In the genomic region with DNA sequence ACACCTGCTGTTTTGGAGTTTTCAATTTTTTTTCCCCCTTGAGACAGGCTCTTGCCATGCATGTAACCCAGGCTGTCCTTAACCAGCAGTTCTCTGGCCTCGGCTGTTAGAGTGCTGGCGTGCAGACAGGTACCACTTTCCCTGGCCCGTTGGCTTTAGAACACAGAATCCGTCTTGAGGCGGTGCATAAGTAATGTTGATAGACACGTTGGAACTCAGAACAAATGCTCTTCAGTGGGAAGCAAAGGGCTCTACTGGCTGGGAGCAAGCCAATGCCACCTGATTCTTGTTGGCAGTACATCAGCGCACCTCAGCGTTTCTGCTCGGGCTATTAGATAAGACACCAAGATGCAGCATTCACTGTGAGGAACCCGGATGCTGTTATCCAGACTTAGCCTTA, we compare ENCODE assay signal across 19 mouse cellular contexts. TPM values are rescaled to one million over a fixed set of nuclear protein-coding genes. Genes with fewer than 3 reads are reported as not detected.
DNase-seq lines count a peak whose midpoint lies in the region; ATAC-seq and TF ChIP-seq lines count a peak whose summit lies in the region.
"Had no signal": no experiment of that assay in that cellular context is flagged by ENCODE, and none has a peak within 500 bp of the region (broad histone marks: within the 10 kb centered on the region; RNA-seq: fewer than 3 reads in every experiment).

No protein-coding gene starts in this region.

- peaks cover 5% of the 10 kb centered on the region for H3K36me3 ChIP-seq in midbrain, embryonic 11.5 days (ENCODE audit: control insufficient read depth, insufficient read depth, low read length)
- H3K36me3 ChIP-seq in midbrain, embryonic 16.5 days (ENCODE audit: control insufficient read depth, insufficient read depth, low read length) = peaks cover 35% of the 10 kb centered on the region
- H3K36me3 ChIP-seq in liver, embryonic 11.5 days (ENCODE audit: control insufficient read depth, insufficient read depth, low read length) = peaks cover 17% of the 10 kb centered on the region

- no peak for ATAC-seq in midbrain, embryonic 11.5 days (ENCODE audit: low FRiP score)
- ATAC-seq in midbrain, embryonic 16.5 days = no peak
- no peak for ATAC-seq in liver, embryonic 11.5 days (replicated peaks; ENCODE audit: low FRiP score)

- no peak for TF ChIP-seq POLR2A in lung, adult 2 months (IDR thresholded peaks at IDR 0.05; ENCODE audit: borderline replicate concordance, extremely low read depth, low read depth, low read length)

- H3K9me3 ChIP-seq in midbrain, embryonic 11.5 days (ENCODE audit: control insufficient read depth, low read length) = no peaks in the 10 kb centered on the region
- H3K9me3 ChIP-seq in midbrain, embryonic 16.5 days (replicated peaks; ENCODE audit: control insufficient read depth, low read length, poor library complexity, severe bottlenecking) = no peaks in the 10 kb centered on the region
- no peaks in the 10 kb centered on the region for H3K9me3 ChIP-seq in liver, embryonic 11.5 days (ENCODE audit: control insufficient read depth, low read length)
- H3K9me3 ChIP-seq: embryonic facial prominence, embryonic 15.5 days; forebrain, embryonic 10.5 days; limb, embryonic 15.5 days had no signal

- peak; percentile 37 for DNase-seq in adrenal gland, postnatal 14 days
- no peak for DNase-seq in adrenal gland, postnatal 4 days (ENCODE audit: low spot score in 2 of 2)
- DNase-seq in midbrain, embryonic 11.5 days (ENCODE audit: low spot score, missing footprints) = peak; percentile 56
- peak; percentile 33 for DNase-seq in lung, adult 2 months
- no peak for DNase-seq in thymus, postnatal 25 days
- no peak for DNase-seq in yolk sac, embryonic 10.5 days (ENCODE audit: low spot score)
- DNase-seq in liver, embryonic 11.5 days (ENCODE audit: low spot score) = no peak
- DNase-seq: embryo, embryonic 11 days; heart, postnatal 4 days; kidney, adult 2 months; kidney, postnatal 36 days; lung, embryonic 14.5 days; right cerebral cortex, postnatal 14 days; thymus, postnatal 36 days had no signal

- no peak overlapping the region for H3K27ac ChIP-seq in midbrain, embryonic 11.5 days (ENCODE audit: low read depth, low read length)
- no peak overlapping the region for H3K27ac ChIP-seq in midbrain, embryonic 16.5 days (ENCODE audit: low read length)
- H3K27ac ChIP-seq in liver, embryonic 11.5 days (ENCODE audit: low read depth, low read length) = no peak overlapping the region
- H3K27ac ChIP-seq: embryonic facial prominence, embryonic 15.5 days; forebrain, embryonic 10.5 days; limb, embryonic 15.5 days had no signal

- no peak for TF ChIP-seq CTCF in lung, adult 2 months (IDR thresholded peaks at IDR 0.05; ENCODE audit: insufficient read depth, low read length)

- H3K4me2 ChIP-seq in midbrain, embryonic 11.5 days = no peak overlapping the region
- H3K4me2 ChIP-seq in midbrain, embryonic 16.5 days (ENCODE audit: low read length) = no peak overlapping the region
- no peak overlapping the region for H3K4me2 ChIP-seq in liver, embryonic 11.5 days
- H3K4me2 ChIP-seq: embryonic facial prominence, embryonic 15.5 days; limb, embryonic 15.5 days; lung, embryonic 14.5 days had no signal

- no peaks in the 10 kb centered on the region for H3K4me1 ChIP-seq in midbrain, embryonic 11.5 days (ENCODE audit: control insufficient read depth, insufficient read depth, low read length)
- H3K4me1 ChIP-seq in midbrain, embryonic 16.5 days (ENCODE audit: control insufficient read depth, insufficient read depth, low read length) = no peaks in the 10 kb centered on the region
- H3K4me1 ChIP-seq in lung, adult 2 months (ENCODE audit: control insufficient read depth, insufficient read depth, low read length) = no peaks in the 10 kb centered on the region
- no peaks in the 10 kb centered on the region for H3K4me1 ChIP-seq in liver, embryonic 11.5 days (replicated peaks; ENCODE audit: control insufficient read depth, insufficient read depth, low read length)
- H3K4me1 ChIP-seq: embryonic facial prominence, embryonic 15.5 days; forebrain, embryonic 10.5 days; limb, embryonic 15.5 days had no signal

- H3K9ac ChIP-seq in midbrain, embryonic 11.5 days (ENCODE audit: low read length) = no peak overlapping the region
- no peak overlapping the region for H3K9ac ChIP-seq in midbrain, embryonic 16.5 days (ENCODE audit: low read depth, low read length)
- H3K9ac ChIP-seq in liver, embryonic 11.5 days (ENCODE audit: low read depth, low read length) = no peak overlapping the region
- H3K9ac ChIP-seq: embryonic facial prominence, embryonic 15.5 days; limb, embryonic 15.5 days; lung, embryonic 14.5 days had no signal

- H3K4me3 ChIP-seq in midbrain, embryonic 11.5 days (ENCODE audit: low read depth, low read length) = no peak overlapping the region
- H3K4me3 ChIP-seq in midbrain, embryonic 16.5 days (ENCODE audit: low read depth, low read length) = no peak overlapping the region
- no peak overlapping the region for H3K4me3 ChIP-seq in lung, adult 2 months (replicated peaks; ENCODE audit: extremely low read depth, low read depth, low read length)
- H3K4me3 ChIP-seq in liver, embryonic 11.5 days (ENCODE audit: low read depth, low read length) = no peak overlapping the region
- H3K4me3 ChIP-seq: embryonic facial prominence, embryonic 15.5 days; forebrain, embryonic 10.5 days; limb, embryonic 15.5 days had no signal

- WGBS in midbrain, embryonic 11.5 days = 91% methylated on average over 10 of the region's 10 CpGs
- 92% methylated on average over 10 of the region's 10 CpGs for WGBS in midbrain, embryonic 16.5 days
- WGBS in lung, adult 2 months = 73% methylated on average over 10 of the region's 10 CpGs
- 86% methylated on average over 10 of the region's 10 CpGs for WGBS in liver, embryonic 11.5 days

- no peaks in the 10 kb centered on the region for H3K27me3 ChIP-seq in midbrain, embryonic 11.5 days (ENCODE audit: control insufficient read depth, insufficient read depth, low read length)
- no peaks in the 10 kb centered on the region for H3K27me3 ChIP-seq in midbrain, embryonic 16.5 days (ENCODE audit: control insufficient read depth, insufficient read depth, low read depth, low read length)
- no peaks in the 10 kb centered on the region for H3K27me3 ChIP-seq in liver, embryonic 11.5 days (replicated peaks; ENCODE audit: control insufficient read depth, insufficient read depth, low read length)
- H3K27me3 ChIP-seq: CH12.LX; embryonic facial prominence, embryonic 15.5 days; limb, embryonic 15.5 days had no signal

RNA-seq across cellular contexts. Expression of a gene that starts 20.3 kb away (rescaled TPM):
- 10.6 and 12.1 TPM in 2 replicates for total RNA-seq in adrenal gland, postnatal 14 days (2021)
- 10 to 100 TPM; 18.8 to 20.4 TPM for total RNA-seq in adrenal gland, postnatal 4 days (2021)
- 18.3 and 19.0 TPM in 2 replicates for polyA plus RNA-seq in midbrain, embryonic 11.5 days (2014; fragmentation: Nextera tagmentation; extraction: Ambion mirVana)
- polyA plus RNA-seq in midbrain, embryonic 16.5 days (2015; fragmentation: Nextera tagmentation; extraction: Ambion mirVana) = 14.9 and 18.6 TPM in 2 replicates
- polyA plus RNA-seq in lung, adult 2 months (2012; rRNA removed) = 8.4 and 12.1 TPM in 2 replicates
- 17.1 and 21.0 TPM in 2 replicates for polyA plus RNA-seq in liver, embryonic 11.5 days (2014; fragmentation: Nextera tagmentation; extraction: Ambion mirVana)

RNA-seq across cellular contexts. Expression of a gene that starts 24.8 kb away (rescaled TPM):
- 27.4 and 28.0 TPM in 2 replicates for total RNA-seq in adrenal gland, postnatal 14 days (2021)
- total RNA-seq in adrenal gland, postnatal 4 days (2021) = 10 to 100 TPM; 47.4 to 49.5 TPM
- polyA plus RNA-seq in midbrain, embryonic 11.5 days (2014; fragmentation: Nextera tagmentation; extraction: Ambion mirVana) = 0.52 and 0.55 TPM in 2 replicates
- 3.3 and 3.6 TPM in 2 replicates for polyA plus RNA-seq in midbrain, embryonic 16.5 days (2015; fragmentation: Nextera tagmentation; extraction: Ambion mirVana)
- polyA plus RNA-seq in lung, adult 2 months (2012; rRNA removed) = 16.7 and 29.8 TPM in 2 replicates
- polyA plus RNA-seq in liver, embryonic 11.5 days (2014; fragmentation: Nextera tagmentation; extraction: Ambion mirVana) = 3.0 and 3.5 TPM in 2 replicates

RNA-seq across cellular contexts. Expression of a gene that starts 34.6 kb away (rescaled TPM):
- total RNA-seq in adrenal gland, postnatal 14 days (2021) = 92.7 and 97.7 TPM in 2 replicates
- 10 to 100 TPM; 81.5 to 91.7 TPM for total RNA-seq in adrenal gland, postnatal 4 days (2021)
- polyA plus RNA-seq in midbrain, embryonic 11.5 days (2014; fragmentation: Nextera tagmentation; extraction: Ambion mirVana) = 24.9 and 26.9 TPM in 2 replicates
- polyA plus RNA-seq in midbrain, embryonic 16.5 days (2015; fragmentation: Nextera tagmentation; extraction: Ambion mirVana) = 51.8 and 52.3 TPM in 2 replicates
- polyA plus RNA-seq in lung, adult 2 months (2012; rRNA removed) = 16.9 and 28.1 TPM in 2 replicates
- polyA plus RNA-seq in liver, embryonic 11.5 days (2014; fragmentation: Nextera tagmentation; extraction: Ambion mirVana) = 14.8 and 18.9 TPM in 2 replicates

RNA-seq across cellular contexts. Expression of a gene that starts 34.7 kb away (rescaled TPM):
- 11.6 and 13.3 TPM in 2 replicates for total RNA-seq in adrenal gland, postnatal 14 days (2021)
- 10 to 100 TPM; 14.1 to 15.1 TPM for total RNA-seq in adrenal gland, postnatal 4 days (2021)
- 22.4 and 22.9 TPM in 2 replicates for polyA plus RNA-seq in midbrain, embryonic 11.5 days (2014; fragmentation: Nextera tagmentation; extraction: Ambion mirVana)
- 24.2 and 24.9 TPM in 2 replicates for polyA plus RNA-seq in midbrain, embryonic 16.5 days (2015; fragmentation: Nextera tagmentation; extraction: Ambion mirVana)
- 11.7 and 21.1 TPM in 2 replicates for polyA plus RNA-seq in lung, adult 2 months (2012; rRNA removed)
- 6.9 and 7.3 TPM in 2 replicates for polyA plus RNA-seq in liver, embryonic 11.5 days (2014; fragmentation: Nextera tagmentation; extraction: Ambion mirVana)

Comparison
In these comparisons a context has a peak if more than half of its experiments do, and no peak if none do; other contexts are left out.
1. DNase-seq: peak in adrenal gland, postnatal 14 days (single experiment), midbrain, embryonic 11.5 days (single experiment) and lung, adult 2 months (single experiment); none in adrenal gland, postnatal 4 days (0 of 2), thymus, postnatal 25 days (single experiment), yolk sac, embryonic 10.5 days (single experiment) and liver, embryonic 11.5 days (single experiment).